Mouse (Mus musculus) layer of hippocampus, postnatal 25 days (tissue): ENCODE measurements around the gene Itpripl2. TPM values are rescaled to one million over a fixed set of nuclear protein-coding genes. Genes with fewer than 3 reads are reported as not detected.

Experiments
- DNase-seq, 2 experiments: peaks; one replicate each; pipeline ENCODE4 v3.0.0; 2022; ENCODE audit warnings: mixed read lengths in 2 of 2, low spot score in 1 of 2; ENCODE audit errors: extremely low spot score in 1 of 2
- total RNA-seq, 2 experiments: library from RNA; stranded (reverse); gene quantifications; 2 replicates each; pipeline ENCODE4 v1.2.3; 2021

Gene Itpripl2
- total RNA-seq, 2 experiments from 2014 or later, result 2.9 to 3.2 TPM

DNA sequence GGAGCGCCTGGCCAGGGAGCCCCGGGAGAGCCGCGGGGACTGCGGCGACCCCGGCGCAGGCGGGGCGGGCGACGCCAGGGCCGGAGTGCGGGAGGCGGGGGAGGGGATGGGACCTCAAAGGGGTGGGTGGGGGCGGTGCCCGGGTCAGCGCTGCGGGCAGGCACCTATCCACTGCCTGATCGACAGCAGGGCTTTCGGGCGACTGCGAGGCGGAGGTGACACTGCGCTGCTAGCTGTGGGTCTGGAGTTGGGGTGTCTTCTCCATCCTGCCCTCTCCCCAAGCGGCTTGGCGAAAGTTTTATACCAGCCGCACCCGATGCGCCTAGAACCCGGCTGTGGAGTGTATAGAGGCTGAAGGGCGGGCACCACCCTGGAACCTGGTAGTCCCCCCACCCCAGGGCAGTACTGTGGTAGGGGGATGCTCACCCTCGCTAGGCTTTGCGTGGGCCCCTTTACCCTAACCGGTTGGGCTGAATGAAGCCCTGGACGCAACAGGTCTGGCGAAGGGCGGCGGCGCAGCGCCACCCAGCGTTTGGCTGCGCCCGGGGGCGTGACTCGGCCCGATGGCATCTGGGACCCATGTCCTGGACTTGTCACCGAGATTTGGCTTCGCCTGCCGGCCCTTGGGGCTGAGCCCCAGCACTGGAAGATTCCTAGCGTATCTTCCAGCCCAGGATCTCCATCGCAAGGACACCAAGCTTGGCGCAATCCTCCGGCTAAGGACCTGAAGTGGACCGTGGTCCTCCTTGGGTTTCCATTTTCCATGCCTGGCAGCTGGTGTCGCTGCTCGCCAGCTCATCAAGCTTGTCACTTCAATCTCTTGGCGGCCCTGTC, 43.4 kb downstream of the Itpripl2 start, which contains the start of gene Syt17:
TSS of gene Syt17 (minus strand) at position 89 of the 834 bp plus-strand sequence.
- DNase-seq, result peak; percentile 64 to 71

DNA sequence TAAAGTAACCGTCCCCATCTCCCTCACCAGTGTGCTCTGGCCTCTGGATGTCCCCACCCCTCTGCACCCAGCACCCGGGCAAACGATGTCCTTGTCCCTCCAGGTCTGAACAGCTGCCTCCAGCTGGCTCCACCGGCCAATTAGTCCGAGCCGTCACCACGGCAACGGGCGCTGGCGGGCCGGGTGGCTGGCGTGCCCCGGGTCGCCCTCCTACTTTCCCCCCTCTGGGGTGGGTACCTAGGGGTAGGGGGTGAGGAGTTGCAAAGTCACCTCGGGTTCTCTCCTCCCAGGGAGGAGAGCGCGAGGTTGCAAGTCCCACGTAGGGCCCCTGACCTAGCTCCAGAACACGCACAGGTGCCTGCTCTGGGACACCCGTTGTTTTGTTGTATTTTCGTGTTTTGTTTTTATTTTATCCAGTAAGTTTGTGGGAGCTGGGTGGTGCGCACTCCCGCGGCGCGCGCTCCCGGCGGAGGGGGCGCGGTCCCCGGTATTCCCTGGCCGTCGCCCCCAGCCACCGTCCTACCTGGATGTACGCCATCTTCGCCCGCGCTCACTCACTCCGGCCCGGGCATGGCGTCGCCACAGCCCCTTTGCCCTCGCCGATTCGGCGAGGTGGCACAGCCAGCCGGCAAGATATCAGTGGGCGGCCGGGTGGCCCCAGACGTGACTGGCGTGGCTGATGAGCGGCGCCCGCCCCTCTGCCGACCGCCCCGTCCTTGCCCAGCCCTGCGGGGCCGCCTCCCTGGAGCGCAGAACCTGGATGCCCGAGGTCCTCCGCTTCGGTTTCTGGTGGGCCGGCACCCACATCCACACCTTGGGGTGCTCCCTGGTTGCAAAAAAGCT, 44.3 kb downstream of the Itpripl2 start:
- no peak for DNase-seq

DNA sequence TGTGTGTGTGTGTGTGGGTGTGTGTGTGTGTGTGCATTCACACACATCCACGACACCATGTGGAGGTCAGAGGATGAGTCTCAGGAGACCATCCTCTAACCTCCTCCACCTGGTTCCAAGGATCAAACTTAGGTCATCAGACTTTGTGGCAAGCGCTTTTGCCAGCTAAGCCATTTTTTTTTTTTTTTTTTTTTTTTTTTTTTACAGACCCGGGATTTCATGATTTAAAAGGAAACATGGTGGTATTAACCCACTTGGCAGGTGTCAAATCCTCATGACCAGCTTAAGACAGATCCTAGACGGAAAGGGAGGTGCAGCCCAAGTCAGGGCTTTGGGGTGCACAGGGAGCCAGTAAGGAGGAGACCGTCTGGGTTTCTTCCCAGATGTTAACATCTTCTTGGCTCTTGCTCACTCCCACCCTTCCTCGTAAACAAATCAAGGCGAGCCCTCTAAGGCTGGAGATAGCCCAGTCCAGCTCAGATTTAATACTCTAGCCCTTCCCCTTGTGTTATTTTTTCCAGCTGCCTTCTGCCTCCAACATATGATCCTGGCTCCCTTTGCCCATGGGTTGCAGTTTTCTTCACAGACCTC, 47.8 kb downstream of the Itpripl2 start:
- DNase-seq, result no peak

DNA sequence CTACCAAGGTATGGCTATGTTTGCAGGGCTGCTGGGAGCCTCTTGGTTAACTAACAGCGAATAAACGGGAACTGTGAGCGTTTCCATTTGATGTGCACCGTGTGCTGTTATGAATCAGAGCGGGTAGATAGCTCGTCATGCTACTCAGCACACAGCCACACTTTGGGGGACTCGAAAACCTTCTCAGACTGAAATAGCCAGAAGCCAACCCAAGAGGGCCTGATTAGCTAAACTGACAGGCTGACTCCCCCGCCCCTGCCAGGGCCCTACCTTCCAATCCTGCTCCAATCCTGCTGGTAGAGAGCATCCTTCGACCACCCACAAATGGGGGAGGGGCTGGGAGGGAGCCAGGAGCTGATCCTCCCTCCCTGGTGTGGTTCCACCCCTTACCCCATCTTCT, 48.4 kb downstream of the Itpripl2 start:
- DNase-seq, result peak; percentile 29 to 45

DNA sequence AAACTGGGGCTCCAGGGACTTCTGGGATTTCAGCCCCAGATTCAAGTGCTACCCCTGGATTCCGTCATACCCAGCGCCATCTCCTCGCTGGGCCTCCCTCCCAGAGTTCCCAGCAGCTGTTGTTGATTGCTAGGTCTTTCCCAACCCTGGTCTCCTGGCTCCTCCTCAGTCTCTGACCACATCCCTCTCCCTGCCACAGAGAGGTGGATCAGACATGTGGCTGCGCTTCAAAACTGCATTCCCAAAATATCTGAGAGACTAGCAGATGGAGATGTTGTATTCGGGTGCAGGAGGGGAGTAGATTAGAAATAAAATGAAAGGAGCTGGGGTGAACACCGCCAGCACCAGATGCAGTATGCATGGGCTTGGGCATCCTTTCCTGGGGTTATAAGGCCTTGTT, 50.2 kb downstream of the Itpripl2 start:
- DNase-seq, result no peak

DNA sequence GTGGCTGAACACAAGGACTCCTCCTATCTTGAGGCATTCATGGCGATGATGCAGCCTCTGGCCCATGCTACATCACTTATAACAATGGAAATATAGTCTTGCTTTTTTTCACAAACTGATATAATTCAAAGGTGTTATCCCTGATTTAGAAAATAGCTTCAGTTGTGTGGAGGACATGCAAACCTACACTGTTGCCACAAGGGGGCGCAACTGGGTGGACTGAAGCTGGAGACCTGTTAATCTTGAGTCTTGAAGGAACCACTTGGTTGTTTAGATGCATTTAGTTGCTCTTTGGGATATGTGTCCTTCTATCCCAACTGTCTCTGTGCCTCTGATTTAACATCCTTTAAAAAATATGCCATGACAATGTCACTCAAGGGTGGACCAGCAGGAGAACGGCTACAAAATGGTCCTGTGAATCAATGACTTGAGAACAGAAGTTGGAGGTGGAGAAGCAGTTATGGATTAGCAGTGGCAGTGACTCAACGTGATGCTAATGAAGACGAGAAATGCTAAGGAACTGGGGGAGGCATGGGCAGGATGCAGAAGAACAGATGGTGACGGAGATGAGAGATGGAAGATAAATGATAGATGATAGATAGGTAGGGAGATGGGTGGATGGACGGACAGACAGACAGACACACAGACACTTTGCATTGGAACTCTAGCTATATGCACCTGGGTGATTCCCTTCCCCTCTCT, 54.5 kb downstream of the Itpripl2 start:
- peak in 1 of 2 experiments; percentile 53 for DNase-seq

Other genes with a start within 250 kb of the Itpripl2 start
- 10 to 100 TPM; 60.3 to 82.2 TPM for gene Smg1, start 248.3 kb downstream of the Itpripl2 start, total RNA-seq
- 10 to 100 TPM; 86.1 to 99.6 TPM for gene Syt17, start 43.8 kb downstream of the Itpripl2 start, total RNA-seq
- gene Coq7, start 41.4 kb upstream of the Itpripl2 start, total RNA-seq, result 10 to 100 TPM; 33.7 to 35.9 TPM
- gene Tmc7, start 92.8 kb upstream of the Itpripl2 start, total RNA-seq, result 10 to 100 TPM; 15.0 to 17.7 TPM
- gene Tmc5, start 105.3 kb upstream of the Itpripl2 start, total RNA-seq, result under 1 TPM; 0.44 to 0.54 TPM
- 100 to 1,000 TPM; 222 to 253 TPM for gene Gde1, start 213.8 kb upstream of the Itpripl2 start, total RNA-seq
- 10 to 100 TPM; 46.4 to 47.7 TPM for gene Ccp110, start 220.6 kb upstream of the Itpripl2 start, total RNA-seq
- gene Vps35l, start 248.3 kb upstream of the Itpripl2 start, total RNA-seq, result 10 to 100 TPM; 62.8 to 68.5 TPM